Mouse (Mus musculus) common myeloid progenitor, adult 5-6 weeks (primary cell): ENCODE data around the gene Ddb1. TPM values are rescaled to one million over a fixed set of nuclear protein-coding genes. Genes with fewer than 3 reads are reported as not detected.
A peak's percentile ranks its signal among the peaks of the same experiment; 100 is the strongest.
"Not testable (repeated sequence)": the region's sequence is repeated elsewhere in the genome, so short reads cannot be mapped to it uniquely, and the experiment has no call there.

Source experiments
- ATAC-seq: replicated peaks from 2 replicates; pipeline ENCODE4 v1.8.0; 2016; ENCODE audit warnings: low read depth, mild to moderate bottlenecking, moderate TSS enrichment, inconsistent platforms; ENCODE audit not compliant: poor library complexity, severe bottlenecking
- total RNA-seq: library from RNA; stranded (forward); fragments of 200-1000, 187-1606 nt; gene quantifications from 2 replicates; pipeline ENCODE4 v1.2.3, GENCODE M21; 2017

Ddb1 gene
- total RNA-seq: 424 and 475 TPM in 2 replicates

GRCm38 (mm10) chr19:10605293-10605900 is at the start of gene Ddb1, which contains the start of gene Tkfc:
Gene Ddb1 (plus strand): TSS chr19:10605327.
Gene Tkfc (minus strand): TSS chr19:10605654.
- ATAC-seq: peak; percentile 92

- peak; percentile 97 for ATAC-seq
These were observed 49.3 kb upstream of the Ddb1 start, which contains the start of gene Tmem216 for GRCm38 (mm10) chr19:10555624-10556510. Gene Tmem216 (minus strand): TSS chr19:10556238.

GRCm38 (mm10) chr19:10557001-10557400 is 48.1 kb upstream of the Ddb1 start:
- no peak for ATAC-seq

GRCm38 (mm10) chr19:10557430-10557829 is 47.7 kb upstream of the Ddb1 start:
- ATAC-seq: no peak

GRCm38 (mm10) chr19:10557837-10558375 is 47.2 kb upstream of the Ddb1 start:
- ATAC-seq: not testable (repeated sequence)

- no peak for ATAC-seq
These were observed 45.0 kb upstream of the Ddb1 start for GRCm38 (mm10) chr19:10560108-10560507.

- peak; percentile 82 for ATAC-seq
These were observed 43.4 kb upstream of the Ddb1 start for GRCm38 (mm10) chr19:10561558-10562314.

GRCm38 (mm10) chr19:10562351-10562750 is 42.8 kb upstream of the Ddb1 start:
- ATAC-seq: no peak

- ATAC-seq: no peak
These were observed 40.8 kb upstream of the Ddb1 start for GRCm38 (mm10) chr19:10564278-10564677.

GRCm38 (mm10) chr19:10565217-10565616 is 39.9 kb upstream of the Ddb1 start:
- no peak for ATAC-seq

GRCm38 (mm10) chr19:10569627-10570026 is 35.5 kb upstream of the Ddb1 start:
- ATAC-seq: no peak

GRCm38 (mm10) chr19:10576690-10577561 is 28.2 kb upstream of the Ddb1 start, which contains the start of the genes Cyb561a3 and Tmem138:
Gene Cyb561a3 (plus strand): TSS chr19:10577172.
Gene Tmem138 (minus strand): TSS chr19:10577362.
- peak; percentile 95 for ATAC-seq

GRCm38 (mm10) chr19:10580102-10580501 is 25.0 kb upstream of the Ddb1 start:
- ATAC-seq: no peak

- ATAC-seq: 0 out of 2 replicates have a peak, but pooled peaks have one; percentile 11
These were observed 24.4 kb upstream of the Ddb1 start for GRCm38 (mm10) chr19:10580761-10581160.

GRCm38 (mm10) chr19:10581984-10582383 is 23.1 kb upstream of the Ddb1 start:
- ATAC-seq: 0 out of 2 replicates have a peak, but pooled peaks have one; percentile 9

GRCm38 (mm10) chr19:10583550-10584146 is 21.5 kb upstream of the Ddb1 start:
- no peak for ATAC-seq

GRCm38 (mm10) chr19:10585112-10585511 is 20.0 kb upstream of the Ddb1 start:
- no peak for ATAC-seq

- ATAC-seq: peak; percentile 45
These were observed 17.9 kb upstream of the Ddb1 start for GRCm38 (mm10) chr19:10587231-10587630.
